Mouse (Mus musculus) naive thymus-derived CD4-positive, alpha-beta T cell, adult 2 months (primary cell): Measurements from ENCODE around the gene Gfi1b.
A peak's percentile ranks its signal among the peaks of the same experiment; 100 is the strongest.

Source experiments
- DNase-seq: peaks from one replicate; pipeline ENCODE4 v3.0.0-alpha.2; 2011; ENCODE audit warnings: low read depth

The Gfi1b gene

DNA sequence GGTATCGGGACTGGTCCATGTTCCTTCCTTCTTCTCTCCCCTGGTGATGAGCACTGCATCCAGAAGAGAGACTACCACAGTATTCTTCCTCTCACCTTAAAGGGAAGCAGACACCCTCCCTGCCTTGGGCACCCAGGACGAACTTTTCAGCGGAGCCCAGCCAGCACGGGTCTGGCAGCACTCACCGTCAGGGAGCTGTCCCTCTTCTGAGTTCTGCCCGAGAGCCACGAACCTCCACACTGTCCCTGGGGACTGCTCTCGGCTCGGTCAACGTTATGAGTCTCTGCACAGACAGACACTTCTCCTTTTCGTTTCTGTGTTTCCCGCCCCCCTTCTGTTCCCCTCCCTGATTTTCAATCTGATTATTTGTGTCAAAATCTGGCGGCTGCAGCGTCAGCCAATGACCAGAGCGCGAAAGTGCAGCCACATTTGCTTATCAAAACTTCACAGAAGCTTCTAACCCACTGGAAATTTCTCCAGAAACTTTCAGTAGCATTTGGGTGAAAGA, at the start of gene Gfi1b:
Gene Gfi1b, minus strand, starts transcription at position 319 of the 508 bp plus-strand sequence.
- no peak for DNase-seq

DNA sequence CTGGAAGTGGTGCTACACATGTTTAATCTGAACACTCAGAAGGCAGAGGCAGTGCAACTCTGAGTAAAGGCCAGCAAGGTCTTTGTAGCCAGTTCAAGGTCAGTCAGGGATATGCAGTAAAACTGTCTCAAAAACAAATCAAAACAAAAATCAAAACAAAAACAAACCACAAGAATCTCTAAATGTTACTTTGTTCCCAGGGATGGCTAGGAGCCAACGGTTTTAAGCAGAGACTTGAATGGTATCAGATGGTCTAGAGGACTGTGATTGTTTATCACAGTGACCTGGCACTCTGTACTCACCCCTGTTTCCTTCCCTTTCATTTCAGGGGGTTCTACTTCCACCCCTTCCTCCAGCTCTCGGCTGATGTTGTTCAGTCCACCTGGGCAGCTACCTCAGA, 49.7 kb upstream of the Gfi1b start:
- no peak for DNase-seq

DNA sequence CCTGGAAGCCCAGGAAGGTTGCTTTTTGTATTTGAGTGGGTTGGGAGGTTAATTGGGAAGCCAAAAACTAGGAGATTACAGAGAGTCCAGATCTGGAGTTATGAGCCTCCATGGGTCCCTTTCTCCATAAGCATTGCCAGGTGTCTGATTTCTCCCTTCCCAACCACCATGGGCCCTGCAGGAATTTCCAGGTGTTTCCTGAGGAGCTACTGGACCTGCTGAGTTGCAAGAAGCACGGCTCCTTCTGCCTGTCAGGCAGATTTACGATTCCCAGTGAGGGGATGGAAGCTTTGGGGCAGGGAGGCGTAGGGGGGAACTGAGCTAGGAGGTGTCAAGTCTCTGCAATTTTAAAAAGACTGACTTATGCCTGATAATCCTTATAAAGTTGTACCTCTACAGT, 44.0 kb upstream of the Gfi1b start:
- DNase-seq: no peak

DNA sequence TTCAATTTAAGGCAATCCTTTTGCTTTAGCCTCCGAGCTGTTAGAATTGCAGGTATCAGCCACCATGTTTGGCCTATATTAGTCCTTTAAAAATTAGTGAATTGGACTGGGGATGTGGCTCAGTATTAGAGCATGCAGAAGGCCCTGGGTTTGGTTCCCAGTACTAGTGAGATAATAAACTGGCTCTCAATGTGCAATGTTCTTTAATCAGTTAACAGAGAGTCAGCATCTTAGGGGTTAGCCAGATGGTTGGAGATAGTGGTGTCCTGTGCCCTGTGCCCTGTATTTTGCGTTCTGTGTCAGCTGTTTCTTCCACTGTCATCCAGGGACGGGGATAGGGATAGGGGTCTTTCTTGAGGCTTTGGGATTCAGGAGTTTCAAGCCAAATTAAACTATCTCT, 41.1 kb upstream of the Gfi1b start:
- no peak for DNase-seq

- no peak for DNase-seq
Observed at GRCm38 (mm10) chr2:28656216-28656615, 34.4 kb upstream of the Gfi1b start.

DNA sequence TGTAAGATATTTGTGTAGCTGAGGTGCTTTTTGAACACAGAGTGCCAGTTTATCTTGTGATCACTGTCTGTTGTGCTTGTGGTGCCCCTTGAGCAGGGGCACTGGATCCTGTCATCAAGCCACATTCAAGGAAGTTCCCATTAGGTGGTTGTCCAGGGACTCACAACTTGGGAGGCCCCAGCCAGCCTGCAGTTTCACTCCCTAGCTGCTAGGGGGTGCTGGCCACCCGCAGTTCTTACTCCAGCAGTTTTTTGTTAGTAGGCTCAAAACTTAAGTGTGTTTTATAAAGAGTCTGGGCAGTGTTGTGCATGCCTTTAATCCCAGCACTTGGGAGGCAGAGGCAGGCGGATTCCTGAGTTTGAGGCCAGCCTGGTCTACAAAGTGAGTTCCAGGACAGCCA, 32.5 kb upstream of the Gfi1b start:
- peak; percentile 44 for DNase-seq

DNA sequence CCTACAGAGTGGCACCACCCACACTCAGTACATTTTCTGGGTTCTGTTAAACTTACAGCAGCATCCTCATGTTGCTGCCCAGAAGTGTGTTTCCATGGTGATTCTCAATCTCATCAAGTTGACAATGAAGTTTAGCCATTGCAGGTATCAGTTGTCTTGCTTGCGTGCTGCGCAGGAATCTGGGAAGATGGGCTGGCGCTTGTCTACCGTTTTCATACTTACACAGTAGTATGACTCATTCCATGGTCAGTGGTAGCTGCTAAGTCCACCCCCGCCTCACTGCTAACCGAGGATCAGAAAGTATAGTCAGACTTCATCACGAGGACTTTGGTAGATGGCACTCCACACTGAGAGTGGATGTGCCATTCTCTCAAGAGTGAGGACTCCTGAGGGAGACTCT, 31.6 kb upstream of the Gfi1b start:
- no peak for DNase-seq

DNA sequence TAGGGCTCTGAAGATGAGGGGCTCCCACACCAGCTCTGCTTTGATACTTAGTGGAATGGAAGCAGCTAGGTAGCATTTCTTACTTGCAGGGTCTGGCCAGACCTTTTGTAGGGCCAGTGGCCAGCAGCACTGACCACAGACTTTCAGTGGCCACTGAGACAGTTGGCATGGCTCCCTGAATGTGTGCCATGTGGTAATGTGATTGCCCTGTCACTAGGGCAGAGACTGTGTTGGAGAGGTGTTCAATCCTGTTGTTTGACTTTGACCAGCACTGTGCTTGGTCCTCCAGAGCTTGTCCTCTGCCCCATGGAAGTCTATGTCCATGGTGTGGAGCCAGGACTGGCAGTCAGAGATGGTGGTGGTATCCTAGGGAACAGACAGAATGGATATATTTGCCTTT, 28.7 kb upstream of the Gfi1b start:
- DNase-seq: no peak

- no peak for DNase-seq
Observed at GRCm38 (mm10) chr2:28643081-28643480, 21.3 kb upstream of the Gfi1b start.

- DNase-seq: peak; percentile 47
Observed at GRCm38 (mm10) chr2:28641435-28641941, 19.7 kb upstream of the Gfi1b start.

DNA sequence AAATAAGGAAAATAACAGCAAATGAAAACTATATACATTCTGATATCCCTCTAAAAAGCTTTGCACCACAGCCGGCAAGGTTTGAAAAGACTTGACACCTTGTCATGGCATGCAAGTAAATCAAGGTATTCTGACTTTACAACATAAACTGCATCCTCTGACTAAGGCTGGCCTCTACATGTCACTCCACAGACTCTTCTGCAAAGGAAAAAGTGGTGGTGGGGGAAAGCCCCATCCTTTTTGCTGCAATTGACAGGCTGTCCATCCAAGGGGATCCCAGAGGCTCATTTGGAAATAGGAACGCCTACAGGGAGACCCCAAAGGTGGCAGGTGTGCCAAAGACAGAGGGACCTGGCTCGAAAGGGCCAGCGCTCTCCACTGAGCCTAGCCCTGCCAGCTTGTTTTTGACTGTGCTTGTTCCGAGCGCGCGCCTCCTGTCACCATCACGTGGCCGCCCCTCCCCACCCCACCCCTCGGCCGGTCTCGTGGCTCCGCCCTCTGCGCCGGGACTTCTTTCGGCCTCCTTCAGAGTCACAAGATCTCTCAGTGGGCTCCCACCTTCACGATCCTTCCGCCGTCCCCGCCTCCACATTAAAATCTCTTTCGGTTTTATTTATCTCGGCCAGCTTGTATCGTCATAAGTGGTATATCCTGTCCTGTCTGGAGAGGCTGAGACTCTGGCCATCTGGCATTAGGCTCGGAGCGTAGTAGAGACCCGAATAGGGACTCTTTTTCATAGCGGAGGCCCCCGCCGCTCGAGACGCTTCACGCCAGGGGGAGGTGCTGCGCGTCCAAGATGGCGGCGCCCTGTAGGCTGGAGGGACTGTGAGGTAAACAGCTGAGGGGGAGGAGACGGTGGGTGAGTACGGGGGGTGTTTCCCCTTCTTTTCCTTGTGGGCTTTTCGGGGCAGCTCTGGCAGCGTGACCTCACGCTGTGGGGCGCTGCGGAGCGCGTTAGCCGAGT, 19.0 kb upstream of the Gfi1b start, which contains the start of gene Tsc1:
Gene Tsc1, plus strand, starts transcription at position 768 of the 964 bp plus-strand sequence.
- peak; percentile 98 for DNase-seq

DNA sequence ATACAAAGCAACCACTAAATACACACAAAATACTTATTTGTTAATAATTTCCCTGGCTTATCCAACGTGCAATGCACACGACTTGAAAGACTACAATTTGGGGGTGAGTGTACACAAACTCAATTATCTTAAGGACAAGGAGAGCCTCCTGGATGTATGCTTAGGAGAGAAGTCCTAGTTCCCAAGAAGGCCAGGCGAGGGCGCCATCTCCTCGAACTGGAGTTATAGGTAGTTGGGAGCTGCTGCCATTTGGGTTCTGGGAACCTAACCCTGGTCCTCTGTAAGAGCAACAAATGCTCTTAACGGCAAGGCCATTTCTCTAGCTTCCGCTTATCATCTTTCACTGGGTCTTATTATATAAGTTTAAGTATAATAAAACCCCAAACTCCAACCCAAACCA, 18.0 kb upstream of the Gfi1b start:
- peak; percentile 68 for DNase-seq

GRCm38 (mm10) chr2:28638886-28639285, 17.1 kb upstream of the Gfi1b start:
- no peak for DNase-seq

DNA sequence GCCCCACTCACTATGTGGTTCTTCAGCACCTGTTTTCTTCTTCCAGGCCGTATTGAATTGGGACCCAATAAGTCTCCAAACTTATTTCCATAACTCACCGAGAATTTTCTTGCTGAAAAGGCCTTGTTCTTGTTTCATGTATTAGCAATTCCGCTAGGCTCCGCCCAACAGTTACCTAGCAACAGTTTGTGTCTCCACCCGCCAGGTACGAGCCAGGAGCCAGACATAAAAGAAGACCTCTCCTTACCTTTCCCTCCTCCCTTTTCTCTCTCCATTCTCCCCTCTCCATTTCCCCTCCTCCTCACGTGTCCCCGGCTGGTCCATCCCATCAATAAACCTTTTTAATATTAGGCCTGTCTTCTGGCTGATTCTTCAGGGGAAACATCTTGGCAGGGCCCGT, 16.6 kb upstream of the Gfi1b start:
- DNase-seq: no peak

- no peak for DNase-seq
Observed at GRCm38 (mm10) chr2:28637106-28637845, 15.5 kb upstream of the Gfi1b start.

- no peak for DNase-seq
Observed at GRCm38 (mm10) chr2:28635199-28635598, 13.4 kb upstream of the Gfi1b start.

GRCm38 (mm10) chr2:28633136-28633535, 11.4 kb upstream of the Gfi1b start:
- no peak for DNase-seq

DNA sequence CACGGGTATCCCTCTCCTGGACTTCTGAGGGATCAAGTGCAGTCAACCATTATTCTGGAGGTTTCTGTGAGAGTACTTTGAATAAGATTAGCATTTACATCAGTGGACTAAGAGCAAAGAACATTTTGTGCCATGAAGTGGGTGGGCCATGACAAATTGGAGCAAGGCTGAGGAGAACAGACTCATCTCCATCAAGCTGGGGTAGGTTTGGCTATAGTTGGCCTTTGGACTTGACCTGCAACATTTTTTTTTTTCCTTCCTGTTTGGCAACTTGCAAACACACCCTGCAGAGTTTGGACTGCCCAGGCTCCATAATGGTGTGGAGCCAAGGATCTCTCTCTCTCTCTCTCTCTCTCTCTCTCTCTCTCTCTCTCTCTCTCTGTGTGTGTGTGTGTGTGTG, 10.8 kb upstream of the Gfi1b start:
- no peak for DNase-seq

DNA sequence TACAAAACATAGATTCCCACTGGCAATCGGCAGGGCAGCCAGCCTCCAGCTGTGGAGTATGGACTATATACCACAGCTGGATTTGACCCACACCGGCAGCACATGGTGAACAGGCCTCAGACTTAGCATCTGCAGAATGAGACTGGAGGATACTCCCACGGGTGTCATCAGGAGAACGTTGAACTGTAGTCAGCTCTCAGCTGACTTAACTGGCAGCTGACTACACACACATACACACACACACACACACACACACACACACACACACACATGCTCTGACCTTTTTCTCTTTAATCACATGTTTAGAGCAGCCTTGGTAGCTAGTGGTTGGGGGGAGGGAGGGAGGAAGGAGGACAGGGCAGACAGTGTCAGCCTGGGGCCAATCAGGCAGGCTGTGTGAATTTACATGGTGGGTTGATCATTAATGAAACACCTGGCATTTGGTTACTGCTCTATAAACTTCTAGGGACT, 8.2 kb upstream of the Gfi1b start:
- no peak for DNase-seq

DNA sequence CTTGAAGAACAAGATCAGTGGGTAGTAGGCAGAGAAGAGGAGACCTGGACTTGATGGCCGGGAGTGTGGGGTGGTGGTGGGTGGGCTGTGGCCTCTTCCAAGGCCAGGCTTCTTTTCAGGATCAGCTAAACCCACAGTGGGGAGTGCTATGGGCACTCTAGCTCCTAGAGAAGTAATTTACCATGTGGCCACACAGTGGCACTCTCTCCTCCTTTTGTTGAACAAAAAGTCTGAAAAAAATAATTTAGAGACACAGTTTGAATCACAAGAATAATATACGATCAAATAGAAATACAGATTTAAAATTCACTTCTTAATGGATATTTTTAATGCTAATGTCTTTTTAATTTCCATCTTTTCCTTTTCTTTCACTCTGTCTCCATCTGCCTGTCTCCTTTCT, 6.3 kb upstream of the Gfi1b start:
- DNase-seq: no peak

DNA sequence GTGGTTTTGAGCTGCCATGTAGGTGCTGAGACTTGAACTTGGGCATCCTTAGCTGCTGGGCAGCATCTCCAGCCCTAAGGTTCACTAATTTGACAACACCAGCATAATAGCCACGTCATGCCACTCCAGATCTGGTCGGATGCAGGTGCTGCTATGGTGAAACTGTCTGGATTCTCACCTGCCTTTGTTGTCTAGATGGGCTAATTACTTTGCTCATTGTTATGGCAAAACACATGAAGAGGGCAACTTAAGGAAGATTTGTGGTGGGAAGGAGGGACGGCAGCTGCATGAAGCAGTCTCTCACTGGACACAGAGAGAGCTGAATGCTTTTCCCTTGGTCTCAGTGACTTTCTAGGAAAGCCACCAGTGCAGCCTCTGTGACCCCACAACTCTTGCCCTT, 4.3 kb upstream of the Gfi1b start:
- DNase-seq: no peak

DNA sequence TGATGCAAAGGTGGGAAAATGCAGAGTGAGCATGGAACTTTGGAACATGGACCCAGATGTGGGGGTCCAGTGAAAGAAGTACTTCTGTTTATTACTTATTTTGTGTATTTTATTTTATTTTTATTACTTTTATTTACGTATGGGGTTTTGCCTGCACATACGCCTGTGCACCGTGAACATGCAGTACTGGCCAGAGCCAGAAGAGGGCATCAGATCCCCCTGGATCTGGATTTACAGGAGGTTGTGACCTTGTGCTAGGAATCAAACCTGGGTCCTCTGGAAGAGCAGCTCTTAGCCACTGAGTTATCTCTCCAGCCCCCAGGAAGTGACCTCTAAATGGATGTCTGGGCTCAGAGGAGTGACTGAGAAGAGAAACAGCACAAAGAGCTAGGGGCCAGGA, 3.1 kb upstream of the Gfi1b start:
- DNase-seq: no peak
